Mouse (Mus musculus) erythroblast, embryonic 14.5 days (primary cell): ENCODE results near the gene Kcne3. TPM values are rescaled to one million over a fixed set of nuclear protein-coding genes. Genes with fewer than 3 reads are reported as not detected.

Experiments
- H3K27me3 ChIP-seq: 2 replicates; pipeline ENCODE4 v1.6.1; 2012; ENCODE audit warnings: inconsistent platforms; ENCODE audit not compliant: control insufficient read depth
- H3K36me3 ChIP-seq: 2 replicates; pipeline ENCODE4 v1.6.1; 2012; ENCODE audit warnings: mild to moderate bottlenecking, inconsistent platforms; ENCODE audit not compliant: control insufficient read depth
- H3K4me1 ChIP-seq: 2 replicates; pipeline ENCODE4 v1.6.1; 2012; ENCODE audit warnings: inconsistent platforms; ENCODE audit not compliant: control insufficient read depth
- H3K4me3 ChIP-seq: replicated peaks from 2 replicates; pipeline ENCODE3; 2012; ENCODE audit warnings: moderate library complexity, mild to moderate bottlenecking, inconsistent platforms
- H3K9me3 ChIP-seq: 2 replicates; pipeline ENCODE4 v1.6.1; 2012; ENCODE audit warnings: low read length, inconsistent platforms, mixed read lengths; ENCODE audit not compliant: control insufficient read depth
- GATA1 ChIP-seq: IDR thresholded peaks from 2 replicates; pipeline ENCODE4 v1.6.1; 2012; ENCODE audit warnings: low read length, inconsistent platforms, mixed read lengths
- TAL1 ChIP-seq: IDR thresholded peaks from 3 replicates; pipeline ENCODE4 v1.6.1; 2012; ENCODE audit warnings: low read length, inconsistent platforms, mixed read lengths
- polyA plus RNA-seq: library from polyadenylated mRNA; stranded (reverse); fragments of >175 nt; gene quantifications from 2 replicates; pipeline ENCODE4 v1.2.3, GENCODE M21; 2012

The Kcne3 gene
- polyA plus RNA-seq, 1 experiment = not detected

- TF ChIP-seq TAL1 = no peak
- no peak for TF ChIP-seq GATA1
- Histone ChIP-seq H3K4me3 (no peak overlapping the region), H3K4me1 (no peaks in the 10 kb centered on the region), H3K27me3 (peaks cover 4% of the 10 kb centered on the region; the same call in 1 of the 2 replicates), H3K36me3 (no peaks in the 10 kb centered on the region), H3K9me3 (peaks cover 3% of the 10 kb centered on the region; the same call in 1 of the 2 replicates)
Measured at GRCm38 (mm10) chr7:100204871-100205270, 28.6 kb downstream of the Kcne3 start.

DNA sequence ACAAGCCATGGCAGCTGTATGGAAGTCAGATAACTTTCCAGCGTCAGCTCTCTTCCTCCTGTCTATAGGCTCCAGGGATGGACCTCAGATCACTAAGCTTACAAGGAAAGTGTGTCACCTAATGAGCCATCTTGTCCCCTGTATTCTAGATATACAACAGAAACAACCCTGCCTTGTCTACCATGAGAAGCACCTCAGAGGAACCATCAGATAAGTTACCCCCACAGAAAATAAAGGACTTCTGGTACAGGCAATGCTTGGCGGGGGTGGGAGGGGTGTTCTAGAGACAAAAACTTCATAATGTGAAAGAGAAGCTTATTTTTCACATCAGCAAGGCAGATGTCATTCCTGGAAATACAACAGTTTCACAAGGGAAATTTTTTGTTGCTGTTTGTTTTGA is 29.8 kb downstream of the Kcne3 start:
- Histone ChIP-seq H3K36me3 (no peaks in the 10 kb centered on the region), H3K4me1 (no peaks in the 10 kb centered on the region), H3K27me3 (peaks cover 4% of the 10 kb centered on the region; the same call in 1 of the 2 replicates), H3K4me3 (no peak overlapping the region), H3K9me3 (peaks cover 3% of the 10 kb centered on the region; the same call in 1 of the 2 replicates)
- TF ChIP-seq TAL1 (no peak), GATA1 (no peak)

DNA sequence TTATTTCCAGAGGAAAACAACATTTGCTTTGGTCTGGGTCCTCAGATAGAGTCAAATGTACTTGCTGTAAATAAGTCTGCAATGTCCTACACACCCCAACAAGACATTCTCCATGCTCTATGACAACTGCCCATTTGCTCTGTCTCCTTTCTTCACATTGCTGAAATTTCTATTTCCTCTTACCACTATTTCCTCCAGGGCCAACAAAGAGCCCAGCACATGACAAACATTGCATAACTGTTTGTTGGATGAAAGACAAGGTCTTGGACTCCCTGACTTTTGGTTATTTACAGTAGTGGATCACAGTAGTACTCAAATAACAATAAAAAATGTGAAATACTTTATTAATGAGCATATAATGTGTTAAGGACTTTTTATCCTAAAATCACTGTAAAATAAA is 31.6 kb downstream of the Kcne3 start:
- Histone ChIP-seq H3K4me1 (no peaks in the 10 kb centered on the region), H3K27me3 (no peaks in the 10 kb centered on the region), H3K36me3 (no peaks in the 10 kb centered on the region), H3K9me3 (no peaks in the 10 kb centered on the region), H3K4me3 (no peak overlapping the region)
- TF ChIP-seq TAL1 = no peak
- no peak for TF ChIP-seq GATA1

DNA sequence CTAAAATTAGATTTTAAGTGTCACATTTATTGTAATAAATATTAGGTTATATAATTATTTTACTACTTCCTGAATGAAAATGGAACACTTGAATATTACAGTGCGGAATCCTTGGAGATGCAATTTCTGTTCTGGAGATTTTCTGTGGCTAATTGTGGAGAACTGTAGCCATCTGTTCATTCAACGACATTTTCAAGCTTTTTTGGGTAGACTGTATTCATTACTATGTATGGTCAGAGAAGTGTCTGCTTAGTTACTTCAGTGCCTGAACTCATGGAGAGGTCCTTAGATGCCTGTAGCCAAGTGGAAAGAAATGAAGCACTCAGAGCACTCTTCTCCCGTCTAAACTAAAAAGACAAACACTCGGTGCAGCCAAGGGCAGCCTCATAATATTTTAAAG is 38.0 kb downstream of the Kcne3 start:
- Histone ChIP-seq H3K9me3 (no peaks in the 10 kb centered on the region), H3K4me3 (no peak overlapping the region), H3K36me3 (no peaks in the 10 kb centered on the region), H3K27me3 (peaks cover 30% of the 10 kb centered on the region), H3K4me1 (no peaks in the 10 kb centered on the region)
- no peak for TF ChIP-seq GATA1
- TF ChIP-seq TAL1 = no peak

GRCm38 (mm10) chr7:100215116-100215732 is 38.9 kb downstream of the Kcne3 start:
- Histone ChIP-seq H3K4me3 (no peak overlapping the region), H3K9me3 (no peaks in the 10 kb centered on the region), H3K4me1 (no peaks in the 10 kb centered on the region), H3K36me3 (no peaks in the 10 kb centered on the region), H3K27me3 (peaks cover 31% of the 10 kb centered on the region)
- TF ChIP-seq TAL1 = no peak
- TF ChIP-seq GATA1 = no peak

- no peaks in the 10 kb centered on the region for H3K4me1 ChIP-seq
- H3K4me3 ChIP-seq = no peak overlapping the region
- H3K9me3 ChIP-seq = no peaks in the 10 kb centered on the region
- no peaks in the 10 kb centered on the region for H3K36me3 ChIP-seq
- TF ChIP-seq TAL1 = no peak
- peaks cover 31% of the 10 kb centered on the region for H3K27me3 ChIP-seq
Measured at GRCm38 (mm10) chr7:100215976-100216375, 39.7 kb downstream of the Kcne3 start.

GRCm38 (mm10) chr7:100216601-100217565 is 40.6 kb downstream of the Kcne3 start:
- peaks cover 31% of the 10 kb centered on the region for H3K27me3 ChIP-seq
- no peak for TF ChIP-seq GATA1
- no peak for TF ChIP-seq TAL1
- no peaks in the 10 kb centered on the region for H3K4me1 ChIP-seq
- H3K9me3 ChIP-seq = no peaks in the 10 kb centered on the region
- H3K36me3 ChIP-seq = no peaks in the 10 kb centered on the region
- H3K4me3 ChIP-seq = no peak overlapping the region

DNA sequence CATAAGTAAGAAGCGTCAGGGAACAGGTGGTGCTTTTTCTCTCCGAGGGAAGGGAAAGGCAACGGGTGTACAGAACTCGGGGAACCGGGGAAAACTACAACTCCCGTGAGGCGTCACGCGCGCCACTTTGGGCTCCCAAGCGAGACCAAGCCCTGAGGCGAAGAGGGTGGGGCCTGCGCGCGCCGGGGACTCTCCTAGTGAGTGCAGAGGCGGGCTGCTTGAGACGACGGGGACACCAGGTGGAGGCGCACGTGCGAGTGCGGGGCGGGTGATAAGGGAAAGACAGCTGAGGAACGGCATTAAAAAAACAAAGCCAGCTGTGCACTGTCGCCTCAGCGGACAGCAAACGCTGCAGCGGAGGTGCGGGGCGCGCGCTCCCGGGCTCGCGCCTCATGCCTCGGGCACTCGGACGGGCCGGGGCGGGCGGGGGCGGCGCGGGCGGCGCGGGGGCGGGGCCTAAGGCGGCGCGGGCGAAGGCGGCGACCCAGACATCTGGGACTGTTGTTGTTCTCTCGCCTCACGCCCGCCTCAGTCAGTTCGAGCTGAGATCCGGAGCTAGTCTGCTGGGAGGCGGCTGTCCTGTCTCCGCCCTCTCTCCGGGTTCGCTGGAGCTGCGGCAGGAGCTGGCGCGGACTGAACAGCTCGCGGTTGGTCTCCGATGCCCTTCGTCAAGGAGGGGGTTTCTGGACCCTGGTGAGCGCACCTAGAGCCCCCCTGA is 51.0 kb downstream of the Kcne3 start, which contains the start of gene Pgm2l1:
Gene Pgm2l1, plus strand, starts transcription at position 237 of the 718 bp plus-strand sequence.
- Histone ChIP-seq H3K4me1 (peaks cover 38% of the 10 kb centered on the region), H3K36me3 (peaks cover 2% of the 10 kb centered on the region), H3K27me3 (no peaks in the 10 kb centered on the region), H3K9me3 (no peaks in the 10 kb centered on the region), H3K4me3 (peak within 1 kb of the TSS; percentile 100)
- TF ChIP-seq GATA1 (no peak; the same call in 1 of the 2 replicates), TAL1 (no peak)
